Mouse (Mus musculus): ENCODE data around the gene Camk1g. TPM values are rescaled to one million over a fixed set of nuclear protein-coding genes. Genes with fewer than 3 reads are reported as not detected.
A peak's percentile ranks its signal among the peaks of the same experiment; 100 is the strongest.

Gene Camk1g
- polyA plus RNA-seq, 1 experiment from 2014 or later: 7.2 TPM

GRCm38 (mm10) chr1:193398728-193399437 is 28.8 kb upstream of the Camk1g start:
- Histone ChIP-seq H3K9ac (ENCODE audit: low read depth, low read length) (no peak overlapping the region), H3K27me3 (ENCODE audit: control insufficient read depth, insufficient read depth, low read length) (no peaks in the 10 kb centered on the region), H3K27ac (ENCODE audit: low read depth, low read length) (peak overlapping the region; percentile 17), H3K4me1 (ENCODE audit: control insufficient read depth, insufficient read depth, low read length) (peaks cover 12% of the 10 kb centered on the region; the same call in 1 of the 2 replicates), H3K36me3 (ENCODE audit: control insufficient read depth, insufficient read depth, low read length) (no peaks in the 10 kb centered on the region), H3K9me3 (replicated peaks; ENCODE audit: control insufficient read depth, low read length) (no peaks in the 10 kb centered on the region), H3K4me2 (no peak overlapping the region), H3K4me3 (ENCODE audit: low read depth, low read length) (no peak overlapping the region)
- WGBS (ENCODE audit: insufficient replicate concordance): 24% methylated on average over 2 of the region's 2 CpGs
- no peak for ATAC-seq (replicated peaks; ENCODE audit: insufficient number of reproducible peaks, low FRiP score, low TSS enrichment)

- Histone ChIP-seq H3K27me3 (ENCODE audit: control insufficient read depth, insufficient read depth, low read length) (no peaks in the 10 kb centered on the region), H3K9me3 (replicated peaks; ENCODE audit: control insufficient read depth, low read length) (no peaks in the 10 kb centered on the region), H3K4me1 (ENCODE audit: control insufficient read depth, insufficient read depth, low read length) (peaks cover 12% of the 10 kb centered on the region; the same call in 1 of the 2 replicates), H3K4me3 (ENCODE audit: low read depth, low read length) (no peak overlapping the region), H3K27ac (ENCODE audit: low read depth, low read length) (no peak overlapping the region), H3K4me2 (no peak overlapping the region), H3K36me3 (ENCODE audit: control insufficient read depth, insufficient read depth, low read length) (no peaks in the 10 kb centered on the region), H3K9ac (ENCODE audit: low read depth, low read length) (no peak overlapping the region)
- ATAC-seq (replicated peaks; ENCODE audit: insufficient number of reproducible peaks, low FRiP score, low TSS enrichment): no peak
These were observed 27.0 kb upstream of the Camk1g start for GRCm38 (mm10) chr1:193397109-193397508.

GRCm38 (mm10) chr1:193392266-193392665 is 22.2 kb upstream of the Camk1g start:
- Histone ChIP-seq H3K4me2 (no peak overlapping the region), H3K9ac (ENCODE audit: low read depth, low read length) (no peak overlapping the region), H3K36me3 (ENCODE audit: control insufficient read depth, insufficient read depth, low read length) (no peaks in the 10 kb centered on the region), H3K9me3 (replicated peaks; ENCODE audit: control insufficient read depth, low read length) (no peaks in the 10 kb centered on the region), H3K4me3 (ENCODE audit: low read depth, low read length) (no peak overlapping the region), H3K27ac (ENCODE audit: low read depth, low read length) (no peak overlapping the region), H3K27me3 (ENCODE audit: control insufficient read depth, insufficient read depth, low read length) (no peaks in the 10 kb centered on the region), H3K4me1 (ENCODE audit: control insufficient read depth, insufficient read depth, low read length) (peaks cover 24% of the 10 kb centered on the region)
- 82% methylated on average over 3 of the region's 3 CpGs for WGBS (ENCODE audit: insufficient replicate concordance)
- ATAC-seq (replicated peaks; ENCODE audit: insufficient number of reproducible peaks, low FRiP score, low TSS enrichment): no peak

- Histone ChIP-seq H3K4me1 (ENCODE audit: control insufficient read depth, insufficient read depth, low read length) (peaks cover 33% of the 10 kb centered on the region), H3K4me2 (no peak overlapping the region), H3K36me3 (ENCODE audit: control insufficient read depth, insufficient read depth, low read length) (no peaks in the 10 kb centered on the region), H3K27me3 (ENCODE audit: control insufficient read depth, insufficient read depth, low read length) (no peaks in the 10 kb centered on the region), H3K9me3 (replicated peaks; ENCODE audit: control insufficient read depth, low read length) (no peaks in the 10 kb centered on the region), H3K9ac (ENCODE audit: low read depth, low read length) (no peak overlapping the region), H3K4me3 (ENCODE audit: low read depth, low read length) (no peak overlapping the region), H3K27ac (ENCODE audit: low read depth, low read length) (peak overlapping the region; percentile 3; the same call in 1 of the 2 replicates)
- 21% methylated on average over 12 of the region's 12 CpGs for WGBS (ENCODE audit: insufficient replicate concordance)
- no peak for ATAC-seq (replicated peaks; ENCODE audit: insufficient number of reproducible peaks, low FRiP score, low TSS enrichment)
These were observed 19.9 kb upstream of the Camk1g start for GRCm38 (mm10) chr1:193390004-193390403.

GRCm38 (mm10) chr1:193389505-193389904 is 19.4 kb upstream of the Camk1g start:
- 16% methylated on average over 3 of the region's 3 CpGs for WGBS (ENCODE audit: insufficient replicate concordance)
- ATAC-seq (replicated peaks; ENCODE audit: insufficient number of reproducible peaks, low FRiP score, low TSS enrichment): no peak

GRCm38 (mm10) chr1:193387241-193387640 is 17.1 kb upstream of the Camk1g start:
- 40% methylated on average over 2 of the region's 2 CpGs for WGBS (ENCODE audit: insufficient replicate concordance)
- Histone ChIP-seq H3K27me3 (ENCODE audit: control insufficient read depth, insufficient read depth, low read length) (no peaks in the 10 kb centered on the region), H3K9ac (ENCODE audit: low read depth, low read length) (no peak overlapping the region), H3K27ac (ENCODE audit: low read depth, low read length) (no peak overlapping the region), H3K4me1 (ENCODE audit: control insufficient read depth, insufficient read depth, low read length) (peaks cover 34% of the 10 kb centered on the region), H3K4me3 (ENCODE audit: low read depth, low read length) (no peak overlapping the region), H3K4me2 (no peak overlapping the region), H3K9me3 (replicated peaks; ENCODE audit: control insufficient read depth, low read length) (no peaks in the 10 kb centered on the region), H3K36me3 (ENCODE audit: control insufficient read depth, insufficient read depth, low read length) (no peaks in the 10 kb centered on the region)
- no peak for ATAC-seq (replicated peaks; ENCODE audit: insufficient number of reproducible peaks, low FRiP score, low TSS enrichment)

More at GRCm38 (mm10) chr1:193389505-193389904, 19.4 kb upstream of the Camk1g start:
- Histone ChIP-seq H3K9me3 (replicated peaks; ENCODE audit: control insufficient read depth, low read length) (no peaks in the 10 kb centered on the region), H3K4me2 (no peak overlapping the region), H3K4me1 (ENCODE audit: control insufficient read depth, insufficient read depth, low read length) (peaks cover 33% of the 10 kb centered on the region), H3K9ac (ENCODE audit: low read depth, low read length) (no peak overlapping the region), H3K27ac (ENCODE audit: low read depth, low read length) (peak overlapping the region; percentile 43; the same call in 1 of the 2 replicates), H3K27me3 (ENCODE audit: control insufficient read depth, insufficient read depth, low read length) (no peaks in the 10 kb centered on the region), H3K4me3 (ENCODE audit: low read depth, low read length) (no peak overlapping the region), H3K36me3 (ENCODE audit: control insufficient read depth, insufficient read depth, low read length) (no peaks in the 10 kb centered on the region)

- no peak for ATAC-seq (replicated peaks; ENCODE audit: insufficient number of reproducible peaks, low FRiP score, low TSS enrichment)
These were observed 16.0 kb upstream of the Camk1g start for GRCm38 (mm10) chr1:193386136-193386535.

GRCm38 (mm10) chr1:193382841-193383462 is 12.9 kb upstream of the Camk1g start:
- H3K36me3 ChIP-seq (ENCODE audit: control insufficient read depth, insufficient read depth, low read length): no peaks in the 10 kb centered on the region
- H3K27ac ChIP-seq (ENCODE audit: low read depth, low read length): peak overlapping the region; percentile 73
- H3K9ac ChIP-seq (ENCODE audit: low read depth, low read length): peak overlapping the region; percentile 68
- peak overlapping the region; percentile 39 for H3K4me3 ChIP-seq (ENCODE audit: low read depth, low read length)
- H3K9me3 ChIP-seq (replicated peaks; ENCODE audit: control insufficient read depth, low read length): no peaks in the 10 kb centered on the region
- ATAC-seq (replicated peaks; ENCODE audit: insufficient number of reproducible peaks, low FRiP score, low TSS enrichment): 0 out of 2 replicates have a peak, but pooled peaks have one; percentile 28
- peaks cover 18% of the 10 kb centered on the region for H3K4me1 ChIP-seq (ENCODE audit: control insufficient read depth, insufficient read depth, low read length)
- H3K27me3 ChIP-seq (ENCODE audit: control insufficient read depth, insufficient read depth, low read length): no peaks in the 10 kb centered on the region
- WGBS (ENCODE audit: insufficient replicate concordance): 7% methylated on average over 8 of the region's 8 CpGs
- peak overlapping the region; percentile 77 for H3K4me2 ChIP-seq

More at GRCm38 (mm10) chr1:193386136-193386535, 16.0 kb upstream of the Camk1g start:
- Histone ChIP-seq H3K9ac (ENCODE audit: low read depth, low read length) (no peak overlapping the region), H3K4me1 (ENCODE audit: control insufficient read depth, insufficient read depth, low read length) (peaks cover 42% of the 10 kb centered on the region), H3K36me3 (ENCODE audit: control insufficient read depth, insufficient read depth, low read length) (no peaks in the 10 kb centered on the region), H3K27me3 (ENCODE audit: control insufficient read depth, insufficient read depth, low read length) (no peaks in the 10 kb centered on the region), H3K9me3 (replicated peaks; ENCODE audit: control insufficient read depth, low read length) (no peaks in the 10 kb centered on the region), H3K27ac (ENCODE audit: low read depth, low read length) (no peak overlapping the region), H3K4me3 (ENCODE audit: low read depth, low read length) (no peak overlapping the region), H3K4me2 (no peak overlapping the region)
- under 1% methylated on average over 5 of the region's 5 CpGs for WGBS (ENCODE audit: insufficient replicate concordance)
